Mouse (Mus musculus) liver, postnatal 0 days (tissue): ENCODE data around the gene Uvrag. TPM values are rescaled to one million over a fixed set of nuclear protein-coding genes. Genes with fewer than 3 reads are reported as not detected.
A peak's percentile ranks its signal among the peaks of the same experiment; 100 is the strongest.

Experiments
- ATAC-seq: fragments of 200-750 bp; cut with Nextera tagmentation; 2 replicates; pipeline ENCODE4 v1.8.0; 2017; ENCODE audit warnings: mild to moderate bottlenecking, moderate library complexity
- DNase-seq: peaks from one replicate; pipeline ENCODE4 v3.0.0-alpha.2; 2016
- H3K27ac ChIP-seq: fragments of 300-500 bp; sonication (generic); 2 replicates; pipeline ENCODE4 v1.5.1; 2014; ENCODE audit warnings: antibody characterized with exemption, moderate library complexity, mild to moderate bottlenecking, low read depth
- H3K27me3 ChIP-seq: fragments of 300-500 bp; sonication (generic); 2 replicates; pipeline ENCODE4 v1.6.1; 2014; ENCODE audit warnings: low read length, control low read depth, mixed read lengths; ENCODE audit not compliant: insufficient read depth
- H3K36me3 ChIP-seq: fragments of 300-500 bp; sonication (generic); replicated peaks from 2 replicates; pipeline ENCODE4 v1.6.1; 2014; ENCODE audit warnings: mild to moderate bottlenecking, control low read depth, low read length, moderate library complexity, mixed read lengths; ENCODE audit not compliant: insufficient read depth
- H3K4me1 ChIP-seq: fragments of 300-500 bp; sonication (generic); 2 replicates; pipeline ENCODE4 v1.6.1; 2014; ENCODE audit warnings: antibody characterized with exemption, mild to moderate bottlenecking, control low read depth; ENCODE audit not compliant: insufficient read depth
- H3K4me2 ChIP-seq: fragments of 300-500 bp; sonication (generic); 2 replicates; pipeline ENCODE4 v1.6.1; 2014; ENCODE audit warnings: low read depth, mild to moderate bottlenecking, low read length, moderate library complexity, mixed read lengths
- H3K4me3 ChIP-seq: fragments of 300-500 bp; sonication (generic); 2 replicates; pipeline ENCODE4 v1.5.1; 2014; ENCODE audit warnings: low read depth, low read length
- H3K9ac ChIP-seq: fragments of 300-500 bp; sonication (generic); replicated peaks from 2 replicates; pipeline ENCODE4 v1.6.1; 2014; ENCODE audit warnings: mild to moderate bottlenecking, moderate library complexity
- H3K9me3 ChIP-seq: fragments of 300-500 bp; sonication (generic); 2 replicates; pipeline ENCODE4 v1.6.1; 2016; ENCODE audit warnings: mild to moderate bottlenecking, control low read depth, low read length, mixed read lengths
- CTCF ChIP-seq: sonication (generic); IDR thresholded peaks from 2 replicates; pipeline ENCODE4 v1.5.1; 2016; ENCODE audit warnings: antibody characterized with exemption, low read depth
- EP300 ChIP-seq: IDR thresholded peaks from 2 replicates; pipeline ENCODE4 v1.6.1; 2016; ENCODE audit warnings: antibody characterized with exemption, low read depth, mild to moderate bottlenecking
- WGBS: fragments of 180-500 bp; shearing (Covaris S2); extraction: QIAGEN DNeasy Blood & Tissue Kit; methylation state at CpG from one replicate; pipeline ENCODE4 v1.1.7; 2014; ENCODE audit not compliant: insufficient replicate concordance; 5-methylcytosine and 5-hydroxymethylcytosine counted together
- polyA plus RNA-seq: library from polyadenylated mRNA; unstranded; fragments of >200 nt; fragmentation: Nextera tagmentation; extraction: Ambion mirVana; gene quantifications from 2 replicates; pipeline ENCODE4 v1.2.1, GENCODE M21; 2015

Gene Uvrag
- polyA plus RNA-seq, 1 experiment from 2014 or later, result 11.9 TPM

DNA sequence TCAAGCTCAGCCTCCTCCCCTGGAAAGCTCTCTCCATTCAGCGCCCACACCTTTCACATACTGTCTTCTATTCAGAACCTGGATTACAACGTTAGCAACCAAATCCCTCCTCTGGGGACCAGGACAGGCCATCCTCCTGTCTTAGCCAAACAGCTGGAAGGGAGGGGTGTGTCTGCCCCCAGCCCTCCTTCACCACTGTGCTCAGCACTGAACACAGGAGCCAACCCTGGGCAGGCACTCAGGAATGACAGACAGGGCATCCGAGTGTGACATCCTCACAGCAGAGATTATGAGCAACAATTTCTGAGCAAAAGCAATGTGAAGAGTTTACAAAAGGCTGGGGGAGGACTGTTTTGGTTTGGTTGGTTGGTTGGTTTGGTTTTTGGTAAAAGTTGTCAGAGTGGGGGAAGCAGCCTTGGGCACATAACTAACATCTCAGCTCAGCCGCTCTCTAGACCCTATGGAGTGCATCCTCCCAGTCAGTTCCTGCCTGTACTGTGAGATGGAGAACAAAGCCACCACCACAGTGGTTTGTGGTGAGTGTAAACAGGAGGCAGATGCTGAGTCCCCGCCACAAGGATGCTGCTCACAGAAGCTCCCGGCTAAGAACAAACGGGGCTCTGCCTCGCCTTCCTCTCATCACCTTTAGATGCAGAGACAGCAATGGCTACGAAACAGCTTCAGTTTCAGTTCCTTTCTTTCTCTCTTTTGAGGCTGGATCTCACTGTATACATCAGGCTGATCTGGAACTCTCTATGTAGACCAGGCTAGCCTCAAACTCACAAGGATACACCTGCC, 54.1 kb downstream of the Uvrag start:
- ATAC-seq, result no peak
- Histone ChIP-seq H3K4me2 (no peak overlapping the region), H3K36me3 (peaks cover 25% of the 10 kb centered on the region), H3K4me3 (no peak overlapping the region), H3K27ac (no peak overlapping the region), H3K9me3 (no peaks in the 10 kb centered on the region), H3K4me1 (0 out of 2 replicates have a peak, but pooled peaks cover 3% of the 10 kb centered on the region), H3K9ac (no peak overlapping the region), H3K27me3 (no peaks in the 10 kb centered on the region)
- TF ChIP-seq CTCF, result no peak
- no peak for TF ChIP-seq EP300
- WGBS, result 70% methylated on average over 9 of the region's 9 CpGs
- DNase-seq, result no peak

- TF ChIP-seq EP300, result no peak
- no peak for TF ChIP-seq CTCF
- Histone ChIP-seq H3K27me3 (no peaks in the 10 kb centered on the region), H3K4me2 (no peak overlapping the region), H3K9ac (no peak overlapping the region), H3K36me3 (peaks cover 25% of the 10 kb centered on the region), H3K4me1 (0 out of 2 replicates have a peak, but pooled peaks cover 3% of the 10 kb centered on the region), H3K27ac (no peak overlapping the region), H3K4me3 (no peak overlapping the region), H3K9me3 (no peaks in the 10 kb centered on the region)
- peak; percentile 70 for ATAC-seq
- no peak for DNase-seq
- 75% methylated on average over 3 of the region's 3 CpGs for WGBS
These were observed 55.7 kb downstream of the Uvrag start for GRCm38 (mm10) chr7:99085249-99085648.

DNA sequence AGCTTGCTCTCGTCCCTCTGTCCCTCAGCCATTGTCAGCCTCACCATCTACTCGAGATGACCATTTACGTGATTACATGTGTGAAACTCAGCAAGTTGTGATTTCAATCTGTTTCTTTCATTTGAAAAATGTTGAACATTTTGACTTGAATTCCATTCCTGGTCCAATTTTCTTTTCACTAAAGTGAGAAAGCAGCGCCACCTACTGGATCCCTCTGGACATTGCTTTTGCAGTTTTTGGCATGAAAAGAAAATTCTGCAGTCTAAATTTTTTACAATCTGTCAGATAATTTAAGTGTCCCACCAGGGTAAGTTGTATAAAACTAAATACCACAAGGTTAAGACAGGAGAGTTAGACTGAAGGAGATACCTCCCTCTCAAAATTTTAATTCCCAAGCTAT, 61.4 kb downstream of the Uvrag start:
- WGBS, result 46% methylated on average over 4 of the region's 4 CpGs

DNA sequence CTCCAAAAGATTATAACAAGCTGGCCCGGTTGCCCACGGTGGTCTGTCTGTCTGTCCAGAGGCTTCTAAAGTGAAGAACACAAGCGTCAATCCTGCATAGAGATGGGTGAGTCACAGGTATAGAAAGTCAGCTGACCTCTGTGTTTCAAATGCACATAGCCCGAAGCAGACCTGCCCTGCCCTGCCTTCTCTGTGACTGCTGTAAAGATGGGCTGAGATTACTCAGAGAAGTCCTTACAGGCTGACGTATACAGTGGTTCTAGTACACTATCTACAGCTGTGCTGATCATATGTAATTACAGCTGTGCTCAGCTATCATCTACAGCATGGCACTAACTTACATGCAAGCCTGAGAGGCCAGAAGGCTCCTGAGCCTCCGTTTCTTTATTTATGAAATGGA, 62.1 kb downstream of the Uvrag start:
- H3K36me3 ChIP-seq, result peaks cover 4% of the 10 kb centered on the region; the same call in 1 of the 2 replicates
- TF ChIP-seq EP300 (no peak), CTCF (no peak)
- WGBS, result 91% methylated on average over 6 of the region's 6 CpGs

More for the DNA sequence above, 61.4 kb downstream of the Uvrag start:
- H3K9me3 ChIP-seq, result no peaks in the 10 kb centered on the region
- H3K27ac ChIP-seq, result no peak overlapping the region
- peaks cover 4% of the 10 kb centered on the region; the same call in 1 of the 2 replicates for H3K36me3 ChIP-seq
- no peak overlapping the region for H3K9ac ChIP-seq
- no peaks in the 10 kb centered on the region for H3K27me3 ChIP-seq
- peak; percentile 49 for DNase-seq
- ATAC-seq, result no peak
- no peak overlapping the region for H3K4me2 ChIP-seq
- H3K4me1 ChIP-seq, result 0 out of 2 replicates have a peak, but pooled peaks cover 3% of the 10 kb centered on the region
- no peak overlapping the region for H3K4me3 ChIP-seq
- TF ChIP-seq CTCF (peak; percentile 77), EP300 (no peak)

DNA sequence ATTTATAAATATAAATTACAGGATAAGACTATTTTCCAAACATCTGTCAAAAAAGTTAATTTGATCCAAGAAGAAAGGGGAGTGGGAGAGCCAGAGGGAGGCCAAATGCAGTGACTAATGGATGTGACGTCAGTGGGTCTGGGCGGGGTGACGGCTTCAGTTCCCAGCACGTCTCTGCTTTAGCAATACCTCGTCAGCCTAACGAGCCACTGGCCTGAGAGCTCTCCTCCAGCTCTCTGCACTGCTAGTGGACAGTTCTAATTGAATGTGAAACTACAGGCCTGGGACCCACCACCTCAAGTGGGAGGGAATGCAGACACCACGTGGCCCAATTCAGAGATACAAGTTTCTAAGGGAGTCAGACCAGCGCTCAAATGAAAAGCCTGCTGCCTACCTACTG, 63.7 kb downstream of the Uvrag start:
- Histone ChIP-seq H3K9ac (no peak overlapping the region), H3K4me2 (no peak overlapping the region)

More for the DNA sequence above, 62.1 kb downstream of the Uvrag start:
- Histone ChIP-seq H3K4me2 (no peak overlapping the region), H3K27ac (no peak overlapping the region), H3K9ac (no peak overlapping the region), H3K4me3 (no peak overlapping the region), H3K4me1 (0 out of 2 replicates have a peak, but pooled peaks cover 5% of the 10 kb centered on the region), H3K27me3 (no peaks in the 10 kb centered on the region), H3K9me3 (no peaks in the 10 kb centered on the region)
- DNase-seq (no peak), ATAC-seq (no peak)

GRCm38 (mm10) chr7:99075101-99075500, 65.8 kb downstream of the Uvrag start:
- 70% methylated on average over 5 of the region's 5 CpGs for WGBS
- peaks cover 9% of the 10 kb centered on the region; the same call in 1 of the 2 replicates for H3K4me1 ChIP-seq
- H3K27me3 ChIP-seq, result no peaks in the 10 kb centered on the region
- no peak for ATAC-seq
- no peak overlapping the region for H3K4me2 ChIP-seq
- no peak overlapping the region for H3K9ac ChIP-seq
- H3K4me3 ChIP-seq, result no peak overlapping the region
- DNase-seq, result no peak
- no peak overlapping the region for H3K27ac ChIP-seq
- TF ChIP-seq CTCF (no peak), EP300 (no peak)
- no peaks in the 10 kb centered on the region for H3K9me3 ChIP-seq
- no peaks in the 10 kb centered on the region for H3K36me3 ChIP-seq

More for the DNA sequence above, 63.7 kb downstream of the Uvrag start:
- DNase-seq (no peak), ATAC-seq (no peak)
- Histone ChIP-seq H3K27me3 (no peaks in the 10 kb centered on the region), H3K4me3 (no peak overlapping the region), H3K9me3 (no peaks in the 10 kb centered on the region), H3K36me3 (no peaks in the 10 kb centered on the region), H3K4me1 (peaks cover 9% of the 10 kb centered on the region; the same call in 1 of the 2 replicates), H3K27ac (no peak overlapping the region)
- WGBS, result 80% methylated on average over 8 of the region's 8 CpGs
- TF ChIP-seq EP300 (no peak), CTCF (no peak)
